Comparison of ENCODE assay signal across 18 mouse cellular contexts in the genomic region with DNA sequence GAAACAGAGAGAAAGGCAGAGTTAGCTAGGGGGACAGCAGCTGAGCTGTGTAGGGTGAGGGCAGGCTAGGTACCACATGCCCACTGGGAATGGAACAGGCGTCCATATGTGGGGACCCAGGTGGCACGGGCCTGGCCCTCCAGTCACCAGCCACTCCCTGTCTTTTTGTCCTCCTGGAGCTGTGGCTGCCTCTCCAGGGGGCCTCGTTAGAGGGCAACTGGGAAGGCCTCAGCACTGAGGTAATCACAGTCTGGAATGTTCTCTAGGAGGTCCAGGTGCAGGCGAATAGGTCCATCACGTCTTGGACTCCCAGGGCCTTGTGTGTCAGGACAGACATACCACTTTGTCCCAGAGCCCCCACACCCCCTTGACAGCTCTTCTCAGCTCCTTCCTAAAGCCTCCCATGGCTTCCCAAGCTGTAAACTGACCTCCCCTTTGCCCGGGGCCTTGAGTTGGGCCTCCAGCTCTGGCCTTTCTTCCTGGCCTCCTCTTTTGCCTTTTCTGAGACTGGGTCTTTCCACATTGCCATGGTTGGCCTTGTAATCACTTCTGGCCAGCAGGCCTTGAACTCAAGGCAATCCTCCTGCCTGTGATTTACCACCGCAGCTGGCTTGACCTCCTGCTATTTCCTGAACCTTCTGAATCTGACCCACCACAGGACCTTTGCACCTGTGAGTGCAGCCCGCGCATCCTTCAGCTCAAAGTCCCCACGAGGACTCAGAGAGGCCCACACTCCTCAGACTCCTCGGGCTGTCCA. TPM values are rescaled to one million over a fixed set of nuclear protein-coding genes. Genes with fewer than 3 reads are reported as not detected.
DNase-seq lines count a peak whose midpoint lies in the region; ATAC-seq and TF ChIP-seq lines count a peak whose summit lies in the region.
"Had no signal": no experiment of that assay in that cellular context is flagged by ENCODE, and none has a peak within 500 bp of the region (broad histone marks: within the 10 kb centered on the region; RNA-seq: fewer than 3 reads in every experiment).

No protein-coding gene starts in this region.

- WGBS in heart, postnatal 0 days, result 67% methylated on average over 11 of the region's 11 CpGs
- WGBS in midbrain, embryonic 10.5 days, result 85% methylated on average over 11 of the region's 11 CpGs
- 74% methylated on average over 11 of the region's 11 CpGs for WGBS in midbrain, embryonic 16.5 days
- WGBS in stomach, postnatal 0 days, result 59% methylated on average over 11 of the region's 11 CpGs

- H3K9me3 ChIP-seq in heart, postnatal 0 days (replicated peaks; ENCODE audit: control insufficient read depth, low read length), result no peaks in the 10 kb centered on the region
- no peaks in the 10 kb centered on the region for H3K9me3 ChIP-seq in midbrain, embryonic 10.5 days (replicated peaks)
- H3K9me3 ChIP-seq in midbrain, embryonic 16.5 days (replicated peaks; ENCODE audit: control insufficient read depth, low read length, poor library complexity, severe bottlenecking), result no peaks in the 10 kb centered on the region
- H3K9me3 ChIP-seq in stomach, postnatal 0 days (ENCODE audit: control insufficient read depth, low read length), result no peaks in the 10 kb centered on the region
- H3K9me3 ChIP-seq: hindbrain, embryonic 12.5 days; limb, embryonic 13.5 days; midbrain, embryonic 13.5 days; neural tube, embryonic 15.5 days had no signal

- no peak for TF ChIP-seq EP300 in heart, postnatal 0 days (IDR thresholded peaks at IDR 0.05; ENCODE audit: low read depth)
- no peak for TF ChIP-seq EP300 in stomach, postnatal 0 days (optimal IDR thresholded peaks at IDR 0.05)

- no peaks in the 10 kb centered on the region; the same call in 1 of the 2 replicates for H3K4me1 ChIP-seq in heart, postnatal 0 days (ENCODE audit: control insufficient read depth, insufficient read depth)
- peaks cover 15% of the 10 kb centered on the region for H3K4me1 ChIP-seq in midbrain, embryonic 10.5 days
- no peaks in the 10 kb centered on the region for H3K4me1 ChIP-seq in midbrain, embryonic 16.5 days (ENCODE audit: control insufficient read depth, insufficient read depth, low read length)
- H3K4me1 ChIP-seq in stomach, postnatal 0 days (replicated peaks; ENCODE audit: control insufficient read depth, insufficient read depth), result no peaks in the 10 kb centered on the region; the same call in 1 of the 2 replicates
- H3K4me1 ChIP-seq: midbrain, embryonic 13.5 days; neural tube, embryonic 15.5 days had no signal

- peak; percentile 46 for DNase-seq in adrenal gland, postnatal 14 days
- DNase-seq in adrenal gland, postnatal 10 days, result no peak
- no peak for DNase-seq in heart, postnatal 0 days (ENCODE audit: low spot score)
- no peak for DNase-seq in heart, adult 11 months
- no peak for DNase-seq in midbrain, embryonic 10.5 days (ENCODE audit: low spot score)
- DNase-seq in stomach, postnatal 0 days (ENCODE audit: low spot score), result peak; percentile 64
- DNase-seq in thymus, postnatal 25 days, result no peak
- DNase-seq: cerebellum, adult 9-11 months; embryo, embryonic 11 days; kidney, postnatal 14 days had no signal

- no peak for TF ChIP-seq CTCF in heart, postnatal 0 days (IDR thresholded peaks at IDR 0.05; ENCODE audit: low read depth)
- TF ChIP-seq CTCF in stomach, postnatal 0 days (IDR thresholded peaks at IDR 0.05; ENCODE audit: low read depth), result no peak

- H3K4me3 ChIP-seq in heart, postnatal 0 days (ENCODE audit: low read depth, low read length), result no peak overlapping the region
- H3K4me3 ChIP-seq in midbrain, embryonic 10.5 days, result no peak overlapping the region
- no peak overlapping the region for H3K4me3 ChIP-seq in midbrain, embryonic 16.5 days (ENCODE audit: low read depth, low read length)
- H3K4me3 ChIP-seq in stomach, postnatal 0 days (ENCODE audit: low read depth, low read length), result no peak overlapping the region
- H3K4me3 ChIP-seq: hindbrain, embryonic 12.5 days; limb, embryonic 13.5 days; midbrain, embryonic 13.5 days; myocyte; neural tube, embryonic 15.5 days had no signal

- no peaks in the 10 kb centered on the region for H3K27me3 ChIP-seq in heart, postnatal 0 days (ENCODE audit: control insufficient read depth, insufficient read depth, low read length)
- H3K27me3 ChIP-seq in midbrain, embryonic 10.5 days (ENCODE audit: low read depth, poor library complexity, severe bottlenecking), result 0 out of 2 replicates have a peak, but pooled peaks cover 3% of the 10 kb centered on the region
- no peaks in the 10 kb centered on the region for H3K27me3 ChIP-seq in midbrain, embryonic 16.5 days (ENCODE audit: control insufficient read depth, insufficient read depth, low read depth, low read length)
- H3K27me3 ChIP-seq in stomach, postnatal 0 days (ENCODE audit: control insufficient read depth, insufficient read depth, low read length), result no peaks in the 10 kb centered on the region
- H3K27me3 ChIP-seq: hindbrain, embryonic 12.5 days; limb, embryonic 13.5 days; midbrain, embryonic 13.5 days; neural tube, embryonic 15.5 days had no signal

- ATAC-seq in heart, postnatal 0 days (ENCODE audit: insufficient read depth, low read depth), result 0 out of 2 replicates have a peak, but pooled peaks have one; percentile 21
- ATAC-seq in midbrain, embryonic 16.5 days, result no peak
- ATAC-seq in stomach, postnatal 0 days (ENCODE audit: low FRiP score, low TSS enrichment), result peak; percentile 40
- ATAC-seq: forebrain, embryonic 16.5 days; midbrain, embryonic 13.5 days had no signal

- H3K27ac ChIP-seq in heart, postnatal 0 days (ENCODE audit: low read depth), result no peak overlapping the region
- peak overlapping the region; percentile 33; the same call in 1 of the 2 replicates for H3K27ac ChIP-seq in midbrain, embryonic 10.5 days (replicated peaks)
- H3K27ac ChIP-seq in midbrain, embryonic 16.5 days (ENCODE audit: low read length), result no peak overlapping the region
- H3K27ac ChIP-seq in stomach, postnatal 0 days (replicated peaks), result no peak overlapping the region
- H3K27ac ChIP-seq: hindbrain, embryonic 12.5 days; limb, embryonic 13.5 days; midbrain, embryonic 13.5 days; neural tube, embryonic 15.5 days had no signal

- no peak overlapping the region; the same call in 1 of the 2 replicates for H3K9ac ChIP-seq in heart, postnatal 0 days (replicated peaks; ENCODE audit: low read depth, low read length)
- no peak overlapping the region for H3K9ac ChIP-seq in midbrain, embryonic 16.5 days (ENCODE audit: low read depth, low read length)
- H3K9ac ChIP-seq in stomach, postnatal 0 days (ENCODE audit: low read length), result peak overlapping the region; percentile 35; the same call in 1 of the 2 replicates
- H3K9ac ChIP-seq: hindbrain, embryonic 12.5 days; limb, embryonic 13.5 days; midbrain, embryonic 13.5 days; neural tube, embryonic 15.5 days had no signal

- no peak overlapping the region for H3K4me2 ChIP-seq in heart, postnatal 0 days (ENCODE audit: low read depth, low read length)
- no peak overlapping the region for H3K4me2 ChIP-seq in midbrain, embryonic 16.5 days (ENCODE audit: low read length)
- H3K4me2 ChIP-seq in stomach, postnatal 0 days (replicated peaks; ENCODE audit: low read depth), result no peak overlapping the region
- H3K4me2 ChIP-seq: hindbrain, embryonic 12.5 days; limb, embryonic 13.5 days; midbrain, embryonic 13.5 days; neural tube, embryonic 15.5 days had no signal

- H3K36me3 ChIP-seq in heart, postnatal 0 days (replicated peaks; ENCODE audit: control insufficient read depth, insufficient read depth, low read length), result no peaks in the 10 kb centered on the region
- no peaks in the 10 kb centered on the region for H3K36me3 ChIP-seq in midbrain, embryonic 10.5 days
- H3K36me3 ChIP-seq in midbrain, embryonic 16.5 days (ENCODE audit: control insufficient read depth, insufficient read depth, low read length), result no peaks in the 10 kb centered on the region
- no peaks in the 10 kb centered on the region for H3K36me3 ChIP-seq in stomach, postnatal 0 days (ENCODE audit: control insufficient read depth, insufficient read depth, low read length)
- H3K36me3 ChIP-seq: hindbrain, embryonic 12.5 days; limb, embryonic 13.5 days; midbrain, embryonic 13.5 days; neural tube, embryonic 15.5 days had no signal

RNA-seq across cellular contexts. Expression of gene Tmem189, which starts 16.7 kb away (rescaled TPM):
- total RNA-seq in adrenal gland, postnatal 14 days (2021), result 30.7 and 37.5 TPM in 2 replicates
- 10 to 100 TPM; 31.2 to 33.5 TPM for total RNA-seq in adrenal gland, postnatal 10 days (2021)
- 76.8 and 84.3 TPM in 2 replicates for total RNA-seq in heart, postnatal 0 days (2014; rRNA removed; ENCODE audit: low replicate concordance)
- 37.6 and 39.3 TPM in 2 replicates for polyA plus RNA-seq in heart, postnatal 0 days (2015; fragmentation: Nextera tagmentation; extraction: Ambion mirVana)
- 35.7 and 35.8 TPM in 2 replicates for polyA plus RNA-seq in midbrain, embryonic 10.5 days (2016; fragmentation: Nextera tagmentation; extraction: Ambion mirVana)
- polyA plus RNA-seq in midbrain, embryonic 16.5 days (2015; fragmentation: Nextera tagmentation; extraction: Ambion mirVana), result 29.7 and 30.3 TPM in 2 replicates
- 74.6 and 85.7 TPM in 2 replicates for polyA plus RNA-seq in stomach, postnatal 0 days (2015; fragmentation: Nextera tagmentation; extraction: Ambion mirVana)

RNA-seq across cellular contexts. Expression of gene Cebpb, which starts 17.6 kb away (rescaled TPM):
- 358 and 403 TPM in 2 replicates for total RNA-seq in adrenal gland, postnatal 14 days (2021)
- 100 to 1,000 TPM; 269 to 439 TPM for total RNA-seq in adrenal gland, postnatal 10 days (2021)
- 43.5 and 50.8 TPM in 2 replicates for total RNA-seq in heart, postnatal 0 days (2014; rRNA removed; ENCODE audit: low replicate concordance)
- 4.9 and 5.8 TPM in 2 replicates for polyA plus RNA-seq in heart, postnatal 0 days (2015; fragmentation: Nextera tagmentation; extraction: Ambion mirVana)
- polyA plus RNA-seq in midbrain, embryonic 10.5 days (2016; fragmentation: Nextera tagmentation; extraction: Ambion mirVana), result 0.30 and 0.48 TPM in 2 replicates
- polyA plus RNA-seq in midbrain, embryonic 16.5 days (2015; fragmentation: Nextera tagmentation; extraction: Ambion mirVana), result 0.37 and 0.60 TPM in 2 replicates
- polyA plus RNA-seq in stomach, postnatal 0 days (2015; fragmentation: Nextera tagmentation; extraction: Ambion mirVana), result 55.0 and 60.2 TPM in 2 replicates

RNA-seq across cellular contexts. Expression of gene Gm20431, which starts 45.1 kb away (rescaled TPM):
- total RNA-seq in adrenal gland, postnatal 14 days (2021), result 19.2 and 23.8 TPM in 2 replicates
- 10 to 100 TPM; 16.4 to 17.5 TPM for total RNA-seq in adrenal gland, postnatal 10 days (2021)
- 5.8 and 25.5 TPM in 2 replicates for total RNA-seq in heart, postnatal 0 days (2014; rRNA removed; ENCODE audit: low replicate concordance)
- polyA plus RNA-seq in heart, postnatal 0 days (2015; fragmentation: Nextera tagmentation; extraction: Ambion mirVana), result 2.7 and 5.1 TPM in 2 replicates
- 2.4 and 3.6 TPM in 2 replicates for polyA plus RNA-seq in midbrain, embryonic 10.5 days (2016; fragmentation: Nextera tagmentation; extraction: Ambion mirVana)
- 7.7 and 9.2 TPM in 2 replicates for polyA plus RNA-seq in midbrain, embryonic 16.5 days (2015; fragmentation: Nextera tagmentation; extraction: Ambion mirVana)
- 13.4 and 14.1 TPM in 2 replicates for polyA plus RNA-seq in stomach, postnatal 0 days (2015; fragmentation: Nextera tagmentation; extraction: Ambion mirVana)
- polyA plus RNA-seq: liver, embryonic 16.5 days had no signal

Comparison
In these comparisons a context has a peak if more than half of its experiments do, and no peak if none do; other contexts are left out.
1. DNase-seq: peak in adrenal gland, postnatal 14 days (single experiment) and stomach, postnatal 0 days (single experiment); none in adrenal gland, postnatal 10 days (single experiment), heart, postnatal 0 days (single experiment), heart, adult 11 months (single experiment), midbrain, embryonic 10.5 days (single experiment) and thymus, postnatal 25 days (single experiment).